Mouse (Mus musculus) embryo, embryonic 10.5 days (tissue): ENCODE measurements around the gene Gpr101.

Source experiments
- DNase-seq: peaks from one replicate; pipeline ENCODE4 v3.0.0-alpha.2; 2015; ENCODE audit warnings: low spot score

Gene Gpr101

GRCm38 (mm10) chrX:57503634-57504033 lies at the start of gene Gpr101:
Gpr101 (minus strand) TSS chrX:57503757.
- peak; percentile 13 for DNase-seq

GRCm38 (mm10) chrX:57521117-57522095 lies 17.8 kb upstream of the Gpr101 start:
- peak; percentile 30 for DNase-seq

- DNase-seq = no peak
These were observed 2.7 kb upstream of the Gpr101 start for GRCm38 (mm10) chrX:57506247-57506646.
